ENCODE assay signal across 22 mouse cellular contexts in genomic region chr7:144287991-144288390, GRCm38 (mm10).
DNase-seq lines count a peak whose midpoint lies in the region; ATAC-seq and TF ChIP-seq lines count a peak whose summit lies in the region.
"Had no signal": no experiment of that assay in that cellular context is flagged by ENCODE, and none has a peak within 500 bp of the region (broad histone marks: within the 10 kb centered on the region; RNA-seq: fewer than 3 reads in every experiment).

No protein-coding gene starts in this region.

- no peak overlapping the region; the same call in 1 of the 2 replicates for H3K27ac ChIP-seq in layer of hippocampus, adult 2 months
- no peak overlapping the region for H3K27ac ChIP-seq in midbrain, embryonic 15.5 days
- H3K27ac ChIP-seq in kidney, embryonic 14.5 days (ENCODE audit: low read depth, low read length), result no peak overlapping the region
- H3K27ac ChIP-seq: embryonic facial prominence, embryonic 13.5 days; forebrain, embryonic 15.5 days; heart, embryonic 15.5 days; stomach, embryonic 15.5 days had no signal

- H3K4me2 ChIP-seq in midbrain, embryonic 15.5 days, result peak overlapping the region; percentile 93
- H3K4me2 ChIP-seq in kidney, embryonic 14.5 days (replicated peaks; ENCODE audit: low read depth, low read length), result no peak overlapping the region
- H3K4me2 ChIP-seq: embryonic facial prominence, embryonic 13.5 days; forebrain, embryonic 15.5 days; heart, embryonic 15.5 days; stomach, embryonic 15.5 days had no signal

- peak overlapping the region; percentile 78 for H3K4me3 ChIP-seq in layer of hippocampus, adult 2 months
- no peak overlapping the region for H3K4me3 ChIP-seq in midbrain, embryonic 15.5 days
- H3K4me3 ChIP-seq in kidney, embryonic 14.5 days (ENCODE audit: low read length), result no peak overlapping the region
- H3K4me3 ChIP-seq: embryonic facial prominence, embryonic 13.5 days; forebrain, embryonic 15.5 days; heart, embryonic 15.5 days; stomach, embryonic 15.5 days had no signal

- no peaks in the 10 kb centered on the region for H3K27me3 ChIP-seq in midbrain, embryonic 15.5 days (replicated peaks)
- no peaks in the 10 kb centered on the region for H3K27me3 ChIP-seq in kidney, embryonic 14.5 days (ENCODE audit: control insufficient read depth, insufficient read depth, low read length)
- H3K27me3 ChIP-seq: embryonic facial prominence, embryonic 13.5 days; forebrain, embryonic 15.5 days; stomach, embryonic 15.5 days had no signal

- ATAC-seq in midbrain, embryonic 15.5 days (replicated peaks), result no peak
- no peak for ATAC-seq in kidney, embryonic 14.5 days (ENCODE audit: low FRiP score, low TSS enrichment)
- ATAC-seq: forebrain, embryonic 15.5 days; intestine, postnatal 0 days had no signal

- 72% methylated on average over 6 of the region's 6 CpGs for WGBS in midbrain, embryonic 15.5 days
- 68% methylated on average over 6 of the region's 6 CpGs for WGBS in kidney, embryonic 14.5 days

- no peak for DNase-seq in layer of hippocampus, adult 2 months (ENCODE audit: low spot score in 2 of 2)
- DNase-seq in layer of hippocampus, adult 9-11 months, result no peak
- peak; percentile 54 to 60 for DNase-seq in right cerebral cortex, adult 2 months (ENCODE audit: low spot score in 2 of 2)
- DNase-seq in right cerebral cortex, postnatal 25 days, result no peak
- no peak for DNase-seq in adrenal gland, adult 8-10 months
- no peak for DNase-seq in lung, adult 18-20 months
- DNase-seq: adrenal gland, adult 2 months; B cell, adult 2 months; cerebellum, adult 9-11 months; gastrocnemius, postnatal 36 days; left cerebral cortex, postnatal 4 days; lung, adult 2 months; lung, postnatal 36 days; right cerebral cortex, postnatal 14 days; thymus, adult 18-20 months had no signal

- no peaks in the 10 kb centered on the region for H3K36me3 ChIP-seq in midbrain, embryonic 15.5 days (replicated peaks)
- H3K36me3 ChIP-seq in kidney, embryonic 14.5 days (ENCODE audit: control insufficient read depth, insufficient read depth, low read length), result no peaks in the 10 kb centered on the region
- H3K36me3 ChIP-seq: embryonic facial prominence, embryonic 13.5 days; forebrain, embryonic 15.5 days; heart, embryonic 15.5 days; stomach, embryonic 15.5 days had no signal

- no peak for TF ChIP-seq CTCF in layer of hippocampus, adult 2 months (conservative IDR thresholded peaks at IDR 0.05)

- no peak overlapping the region for H3K9ac ChIP-seq in midbrain, embryonic 15.5 days
- no peak overlapping the region for H3K9ac ChIP-seq in kidney, embryonic 14.5 days (ENCODE audit: low read depth, low read length)
- H3K9ac ChIP-seq: embryonic facial prominence, embryonic 13.5 days; forebrain, embryonic 15.5 days; heart, embryonic 15.5 days; stomach, embryonic 15.5 days had no signal

- peaks cover 81% of the 10 kb centered on the region for H3K4me1 ChIP-seq in midbrain, embryonic 15.5 days
- H3K4me1 ChIP-seq in kidney, embryonic 14.5 days (ENCODE audit: control insufficient read depth, insufficient read depth, low read length), result 0 out of 2 replicates have a peak, but pooled peaks cover 6% of the 10 kb centered on the region

- no peaks in the 10 kb centered on the region for H3K9me3 ChIP-seq in midbrain, embryonic 15.5 days
- H3K9me3 ChIP-seq in kidney, embryonic 14.5 days (ENCODE audit: control insufficient read depth, low read length), result no peaks in the 10 kb centered on the region
- H3K9me3 ChIP-seq: embryonic facial prominence, embryonic 13.5 days; forebrain, embryonic 15.5 days; heart, embryonic 15.5 days; stomach, embryonic 15.5 days had no signal

Comparison
In these comparisons a context has a peak if more than half of its experiments do, and no peak if none do; other contexts are left out.
1. DNase-seq: peak in right cerebral cortex, adult 2 months (2 of 2); none in layer of hippocampus, adult 2 months (0 of 2), layer of hippocampus, adult 9-11 months (single experiment), right cerebral cortex, postnatal 25 days (single experiment), adrenal gland, adult 8-10 months (single experiment) and lung, adult 18-20 months (0 of 2).